Mouse (Mus musculus) Muller cell, postnatal 12 days (primary cell): ENCODE measurements around the gene Rfng.
"Not testable (repeated sequence)": the region's sequence is repeated elsewhere in the genome, so short reads cannot be mapped to it uniquely, and the experiment has no call there.

Experiments used
- DNase-seq: peaks from one replicate; pipeline ENCODE4 v3.0.0-alpha.2; 2015; ENCODE audit errors: inconsistent ontology term

The Rfng gene

GRCm38 (mm10) chr11:120812068-120812467 lies 28.1 kb upstream of the Rfng start:
- no peak for DNase-seq

- DNase-seq: no peak
Measured at GRCm38 (mm10) chr11:120808010-120808409, 24.0 kb upstream of the Rfng start.

- DNase-seq: no peak
Measured at GRCm38 (mm10) chr11:120805375-120806298, 21.6 kb upstream of the Rfng start.

GRCm38 (mm10) chr11:120804769-120805168 lies 20.8 kb upstream of the Rfng start:
- DNase-seq: no peak

GRCm38 (mm10) chr11:120804274-120804673 lies 20.3 kb upstream of the Rfng start:
- no peak for DNase-seq

GRCm38 (mm10) chr11:120800061-120800904 lies 16.3 kb upstream of the Rfng start:
- peak; percentile 84 for DNase-seq

- DNase-seq: no peak
Measured at GRCm38 (mm10) chr11:120799316-120799890, 15.4 kb upstream of the Rfng start.

GRCm38 (mm10) chr11:120798244-120798643 lies 14.2 kb upstream of the Rfng start:
- no peak for DNase-seq

GRCm38 (mm10) chr11:120796614-120796946 lies 12.6 kb upstream of the Rfng start:
- no peak for DNase-seq

- peak; percentile 90 for DNase-seq
Measured at GRCm38 (mm10) chr11:120795756-120796613, 12.0 kb upstream of the Rfng start, which contains the start of gene Dus1l. Dus1l (minus strand) TSS chr11:120796403.

- DNase-seq: no peak
Measured at GRCm38 (mm10) chr11:120792652-120793051, 8.6 kb upstream of the Rfng start.

- no peak for DNase-seq
Measured at GRCm38 (mm10) chr11:120789810-120790209, 5.8 kb upstream of the Rfng start.

GRCm38 (mm10) chr11:120789355-120789754 lies 5.3 kb upstream of the Rfng start:
- no peak for DNase-seq

- DNase-seq: not testable (repeated sequence)
Measured at GRCm38 (mm10) chr11:120788460-120788859, 4.5 kb upstream of the Rfng start.

- no peak for DNase-seq
Measured at GRCm38 (mm10) chr11:120785145-120785544, 1.1 kb upstream of the Rfng start.

- DNase-seq: no peak
Measured at GRCm38 (mm10) chr11:120783426-120784063, 462 bp downstream of the Rfng start.

GRCm38 (mm10) chr11:120781361-120781760 lies 2.6 kb downstream of the Rfng start:
- not testable (repeated sequence) for DNase-seq

- DNase-seq: no peak
Measured at GRCm38 (mm10) chr11:120779876-120780275, 4.1 kb downstream of the Rfng start.

- no peak for DNase-seq
Measured at GRCm38 (mm10) chr11:120777123-120777522, 6.9 kb downstream of the Rfng start.

- DNase-seq: peak; percentile 83
Measured at GRCm38 (mm10) chr11:120775774-120776469, 8.1 kb downstream of the Rfng start.
